Mouse (Mus musculus) gastrocnemius, adult 18-20 months (tissue): ENCODE data around the gene 1700013G24Rik. TPM values are rescaled to one million over a fixed set of nuclear protein-coding genes. Genes with fewer than 3 reads are reported as not detected.

Experiments
- DNase-seq: peaks from one replicate; pipeline ENCODE4 v3.0.0; 2021; ENCODE audit warnings: low spot score
- total RNA-seq, 2 experiments: library from RNA; stranded (reverse); gene quantifications; 2 replicates each; pipeline ENCODE4 v1.2.3; 2021

Gene 1700013G24Rik
- total RNA-seq, 2 experiments from 2014 or later: not detected

DNA sequence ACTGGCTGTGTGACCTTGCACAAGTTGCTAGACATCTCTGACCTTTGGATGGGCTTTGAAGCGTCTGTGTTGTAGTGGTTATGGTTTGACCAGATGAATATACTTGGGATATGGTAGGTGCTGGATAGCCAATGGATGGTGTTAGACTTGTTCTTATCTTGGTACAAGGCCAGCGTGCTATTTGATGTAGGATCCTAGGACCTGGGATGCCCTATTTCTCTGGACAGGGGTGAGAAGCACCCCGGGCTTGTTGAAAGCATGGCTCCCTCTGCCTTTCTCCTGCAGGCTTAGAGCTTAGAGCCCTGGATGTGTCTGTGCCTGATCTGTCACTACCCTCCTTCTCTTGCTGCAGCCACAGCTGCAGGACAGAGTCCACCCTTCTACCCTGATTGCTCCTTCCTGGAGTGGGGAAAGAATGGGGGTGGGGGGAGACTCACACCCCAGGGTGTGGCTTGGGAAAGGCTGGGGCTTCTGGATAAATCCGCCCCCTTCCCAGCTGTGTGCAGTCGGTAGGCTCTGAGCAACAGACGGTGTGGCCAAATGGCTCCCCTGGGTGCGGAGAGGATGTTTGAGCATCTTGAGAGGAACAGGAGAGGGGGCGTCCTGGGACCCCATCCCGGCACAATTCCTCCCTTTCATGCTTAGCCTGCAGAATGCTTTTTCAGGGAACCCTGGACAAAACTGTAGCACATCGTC, 23.1 kb downstream of the 1700013G24Rik start:
- peak; percentile 88 for DNase-seq

DNA sequence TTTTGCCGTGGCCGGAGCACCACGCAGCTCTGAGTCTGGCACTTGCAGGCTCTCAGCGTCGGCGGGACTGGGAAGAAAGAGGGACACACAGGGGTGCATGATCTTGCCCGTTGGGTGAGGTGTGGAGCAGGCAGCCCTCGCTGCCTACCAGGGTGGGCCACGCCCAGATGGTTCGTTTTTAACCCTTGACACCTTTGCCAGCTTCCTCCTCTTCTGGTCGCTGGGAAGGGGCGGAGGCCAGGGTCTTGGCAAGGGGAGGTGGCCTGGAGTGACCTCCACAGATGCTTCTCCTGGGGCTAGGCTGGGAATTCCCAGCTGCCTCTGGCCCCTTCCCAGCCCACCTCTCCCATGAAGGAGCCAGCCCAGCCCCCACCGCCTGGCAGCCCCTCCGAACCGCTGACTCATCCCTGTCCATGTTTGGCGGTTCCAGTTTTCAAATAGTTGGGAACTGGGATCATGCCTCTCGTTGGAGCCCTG, 23.7 kb downstream of the 1700013G24Rik start:
- DNase-seq: peak; percentile 83

DNA sequence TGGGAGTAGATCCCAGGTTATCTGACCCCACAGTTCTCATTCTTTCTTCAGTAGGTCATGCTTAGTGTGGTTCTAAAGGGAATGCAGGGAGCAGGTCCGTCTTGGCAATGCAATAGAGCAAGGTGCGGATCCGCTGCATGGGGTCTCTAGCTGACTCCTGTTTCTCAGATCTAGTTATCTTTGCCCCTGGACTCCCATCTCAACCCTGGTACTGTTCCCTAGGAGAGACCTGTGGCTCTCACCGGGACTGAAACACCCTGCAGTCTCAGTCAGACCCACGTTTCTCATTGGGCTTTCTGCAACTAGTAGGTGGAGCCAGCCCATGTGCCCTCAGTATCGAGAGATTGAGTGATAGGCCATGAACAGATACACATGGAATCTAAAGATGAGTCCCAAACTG, 24.5 kb downstream of the 1700013G24Rik start:
- DNase-seq: no peak

DNA sequence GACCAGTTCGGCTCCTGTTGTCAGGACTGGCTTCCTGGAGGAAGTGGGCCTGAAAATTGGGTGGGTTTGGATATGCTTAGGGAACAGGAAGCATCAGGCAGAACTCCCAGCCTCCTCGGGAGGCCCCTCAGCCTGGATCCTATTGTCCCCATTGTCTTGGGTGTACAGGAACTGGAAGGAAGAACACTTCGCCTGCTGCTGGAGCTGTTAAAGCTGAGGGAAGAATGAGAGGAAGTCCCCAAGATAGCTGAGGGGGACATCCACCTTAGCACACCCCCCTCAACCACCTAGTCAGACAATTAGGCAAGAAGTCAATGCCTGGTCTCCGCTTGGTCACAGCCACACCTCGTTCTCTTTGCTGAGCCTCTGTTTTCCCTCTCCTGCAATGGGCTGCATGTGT, 25.2 kb downstream of the 1700013G24Rik start:
- no peak for DNase-seq

DNA sequence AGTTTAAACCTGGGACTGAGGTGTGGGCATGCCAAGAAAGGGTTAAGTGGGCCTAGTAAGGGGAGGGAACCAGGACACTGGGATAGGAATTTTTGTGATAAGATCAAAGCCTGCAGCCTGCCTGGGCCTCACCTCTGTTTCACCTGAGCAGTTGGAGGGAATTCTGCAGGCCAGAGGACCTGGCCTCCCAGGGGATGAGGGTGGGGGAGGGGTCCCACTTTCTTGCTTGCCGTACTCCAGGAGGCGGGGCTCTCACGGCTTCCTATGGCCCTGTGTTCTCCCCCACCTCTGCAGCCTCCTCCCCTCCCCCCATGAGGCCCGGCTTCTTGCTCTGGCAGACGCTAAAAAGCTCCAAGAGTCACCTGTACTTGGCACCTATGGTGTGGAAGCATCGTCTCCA, 26.7 kb downstream of the 1700013G24Rik start:
- no peak for DNase-seq

DNA sequence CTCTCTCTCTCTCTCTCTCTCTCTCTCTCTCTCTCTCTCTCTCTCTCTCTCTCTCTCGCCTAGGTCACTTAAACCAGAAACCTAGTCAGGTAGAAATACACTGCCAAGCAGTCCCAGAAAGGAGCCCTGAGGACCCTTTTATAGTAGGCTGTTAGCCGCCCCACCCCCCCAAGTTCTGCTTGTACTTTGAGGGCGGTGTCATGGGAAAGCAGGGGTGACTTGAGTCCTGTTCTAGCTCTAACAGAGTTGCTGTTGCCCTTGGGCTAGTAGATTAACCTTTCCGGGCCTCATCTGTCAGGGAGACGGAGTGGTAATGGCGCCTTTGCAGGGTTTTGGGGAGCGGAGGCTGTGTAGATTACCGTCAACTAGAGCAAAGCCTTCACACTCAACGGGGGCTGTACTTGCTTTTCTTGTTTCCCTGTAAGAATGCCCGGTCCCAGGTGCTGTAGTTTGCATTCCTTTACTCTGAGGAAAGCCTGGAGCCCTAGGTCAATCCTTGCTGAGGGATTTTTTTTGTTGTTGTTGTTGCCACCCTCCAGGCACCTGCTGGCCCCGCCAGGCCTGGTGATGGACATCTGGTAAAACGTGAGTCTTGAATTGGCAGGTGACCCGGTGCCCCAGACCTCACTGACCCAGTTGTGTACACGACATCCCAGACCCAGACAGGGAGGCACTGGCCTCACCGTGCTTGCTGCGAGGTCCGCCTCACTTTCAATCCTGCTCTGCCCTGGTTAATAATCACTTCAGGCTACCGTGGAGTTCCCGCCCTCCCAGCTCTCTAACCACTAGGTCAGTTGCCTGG, 27.3 kb downstream of the 1700013G24Rik start:
- DNase-seq: no peak

DNA sequence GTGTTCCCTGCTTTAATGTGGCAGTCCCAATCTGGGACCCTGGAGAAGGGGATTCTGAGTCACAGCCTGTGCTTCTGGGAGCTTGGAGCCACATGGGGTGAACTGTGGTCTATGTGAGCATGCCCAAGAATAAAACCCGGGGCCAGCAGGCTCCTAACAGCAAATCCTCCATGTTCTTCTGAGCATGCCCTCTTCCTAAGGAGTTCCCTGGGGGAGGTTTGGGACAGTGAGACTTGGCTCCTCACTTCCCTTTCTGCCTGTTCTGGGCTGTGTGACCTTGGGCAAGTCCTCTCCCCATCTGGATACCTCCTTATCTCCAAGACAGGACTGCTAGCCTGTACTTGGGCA, 27.9 kb downstream of the 1700013G24Rik start:
- no peak for DNase-seq

DNA sequence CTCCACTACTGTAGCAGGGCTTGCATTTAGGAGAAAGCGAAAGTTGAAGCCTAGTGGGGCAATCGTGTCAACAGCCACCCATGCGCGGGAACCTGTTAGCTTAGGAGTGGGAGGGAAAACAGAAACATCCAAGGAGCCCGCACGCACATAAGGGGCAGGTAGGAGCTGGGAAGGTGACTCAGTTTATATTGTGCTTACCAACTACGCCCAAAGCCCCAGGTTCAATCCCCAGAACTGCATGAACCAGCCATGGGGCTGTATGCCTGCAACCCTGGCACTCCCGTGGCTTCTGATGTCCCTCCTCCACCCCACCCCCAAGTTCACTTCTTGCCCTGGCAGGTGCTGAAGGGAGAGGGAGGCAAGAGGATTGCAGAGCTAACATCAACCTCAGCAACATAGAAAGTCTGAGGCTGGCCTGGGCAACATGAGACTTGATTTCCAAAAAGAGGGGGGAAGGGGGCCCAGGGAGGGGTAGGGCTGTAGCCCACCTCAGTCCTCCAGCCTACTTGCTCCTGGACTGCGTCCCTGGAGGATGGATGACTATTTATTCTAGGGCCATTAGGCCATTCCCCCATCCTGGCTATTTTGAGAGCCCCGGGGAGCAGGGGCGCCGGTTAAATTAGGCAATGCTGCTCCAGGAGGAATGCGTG, 28.4 kb downstream of the 1700013G24Rik start:
- no peak for DNase-seq

DNA sequence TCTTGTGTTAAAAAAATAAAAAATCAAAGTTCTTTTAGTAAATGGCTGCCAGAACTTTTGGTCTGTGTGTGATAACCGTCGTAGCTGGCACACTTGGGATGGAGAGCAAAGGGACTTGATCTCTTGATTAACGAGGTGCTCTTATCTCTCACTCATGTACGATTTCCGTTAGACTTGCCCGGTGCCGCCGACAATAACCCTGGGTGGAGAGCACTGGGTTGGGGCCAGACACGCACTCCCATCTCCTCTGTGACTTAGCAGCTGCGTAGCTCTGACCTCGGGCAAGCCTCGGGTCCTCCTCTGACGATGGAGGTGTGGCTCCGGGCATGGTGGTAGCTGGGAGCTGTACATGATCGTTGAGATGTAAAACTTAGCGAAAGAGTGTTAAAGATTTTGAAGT, 30.8 kb downstream of the 1700013G24Rik start:
- DNase-seq: no peak

DNA sequence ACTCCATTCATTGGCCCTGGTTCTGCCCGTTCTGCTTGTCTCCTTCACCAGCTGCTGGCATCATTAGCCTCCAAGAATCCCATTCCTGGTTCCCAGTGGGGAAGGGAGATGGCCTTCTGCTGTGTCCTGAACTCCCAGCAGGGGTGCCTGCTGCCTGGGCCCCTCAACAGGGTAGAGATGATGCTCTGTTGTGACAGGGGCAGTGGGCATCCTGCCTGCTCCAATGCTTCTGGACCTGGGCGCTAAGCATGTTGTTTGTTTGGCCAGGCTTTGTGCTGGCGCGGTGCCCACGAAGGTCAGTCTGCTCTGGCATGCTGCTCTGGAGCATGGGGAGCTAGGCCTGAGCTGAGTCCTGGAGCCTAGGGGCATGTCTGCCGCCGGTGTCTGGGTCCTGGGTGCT, 31.5 kb downstream of the 1700013G24Rik start:
- DNase-seq: no peak

DNA sequence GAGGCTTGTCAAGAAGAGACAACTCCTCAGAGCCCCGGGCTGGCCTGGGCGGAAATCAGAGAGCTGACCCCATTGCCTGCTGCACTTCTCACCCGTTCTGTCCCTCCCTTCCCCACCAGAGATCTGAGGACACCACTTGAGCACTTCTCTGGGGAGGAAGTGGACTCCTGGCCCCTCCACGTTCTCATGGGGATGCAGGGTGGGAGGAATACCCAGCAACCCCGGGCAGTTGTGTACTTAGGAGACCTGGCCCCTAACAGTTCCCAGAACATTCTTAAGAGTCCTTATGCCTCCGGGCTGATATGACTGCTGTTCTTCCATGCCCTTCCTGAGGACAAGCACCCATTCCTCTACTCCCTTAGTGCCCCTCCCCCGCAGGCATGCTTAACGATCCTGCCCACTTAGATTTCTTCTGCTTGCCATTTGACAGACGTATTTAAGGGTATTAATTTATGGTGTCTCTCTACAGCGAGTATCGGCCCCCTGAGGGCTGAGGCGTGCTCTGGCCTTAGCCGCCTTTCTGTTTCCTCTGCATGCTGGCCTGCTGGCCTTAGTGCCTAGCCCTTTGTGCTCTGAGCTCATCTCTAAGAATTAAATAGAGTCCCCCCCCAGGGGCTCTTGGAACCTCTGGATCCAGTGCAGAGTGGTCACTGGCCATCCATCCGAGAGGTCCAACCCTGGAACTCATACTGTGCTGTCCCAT, 32.3 kb downstream of the 1700013G24Rik start:
- no peak for DNase-seq

DNA sequence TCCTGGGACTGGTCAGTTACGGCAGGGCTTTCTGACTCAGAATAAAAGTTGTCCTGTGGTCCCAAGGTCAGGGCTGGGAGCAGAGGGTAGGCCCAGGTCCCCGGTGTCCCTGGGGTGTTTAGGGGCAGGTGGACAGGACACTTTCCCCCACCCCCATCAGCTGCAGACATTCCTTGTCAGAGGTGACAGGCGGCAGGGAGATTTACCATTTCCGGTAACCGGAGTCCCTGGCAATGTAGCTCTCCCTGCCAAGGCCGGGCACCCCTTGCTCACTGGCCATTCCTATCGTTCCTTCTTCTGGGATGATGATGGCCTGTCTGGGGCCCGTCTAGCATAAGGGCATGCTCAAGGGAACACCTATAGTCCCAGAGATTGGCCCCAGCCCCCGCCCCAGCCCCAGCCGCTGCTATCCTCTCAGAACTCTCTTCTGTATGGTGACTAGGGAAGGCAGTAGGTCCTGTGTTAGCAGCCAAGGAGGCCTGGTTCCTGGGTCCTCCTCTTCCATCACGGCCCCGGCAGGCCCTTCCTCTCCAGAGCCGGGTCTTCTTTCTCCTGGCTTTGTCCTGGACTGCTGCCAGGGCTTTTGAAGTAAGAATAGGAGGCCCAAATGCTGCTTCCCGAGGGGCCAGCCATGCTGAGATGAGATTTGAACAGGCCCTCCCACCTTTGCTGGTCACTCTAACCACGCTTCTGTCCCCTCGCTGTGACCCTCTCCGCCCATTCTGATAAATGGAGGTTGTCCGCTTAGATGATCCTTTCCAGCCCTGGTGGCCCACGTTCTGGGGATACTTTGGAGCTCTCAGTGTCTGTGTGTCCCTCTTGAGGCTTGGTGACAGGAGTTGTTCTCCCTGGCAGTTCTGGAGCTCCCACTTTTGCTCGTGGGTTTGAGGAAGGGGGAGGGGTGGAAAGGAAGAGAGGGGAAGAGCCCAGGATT, 33.3 kb downstream of the 1700013G24Rik start:
- DNase-seq: peak; percentile 68

DNA sequence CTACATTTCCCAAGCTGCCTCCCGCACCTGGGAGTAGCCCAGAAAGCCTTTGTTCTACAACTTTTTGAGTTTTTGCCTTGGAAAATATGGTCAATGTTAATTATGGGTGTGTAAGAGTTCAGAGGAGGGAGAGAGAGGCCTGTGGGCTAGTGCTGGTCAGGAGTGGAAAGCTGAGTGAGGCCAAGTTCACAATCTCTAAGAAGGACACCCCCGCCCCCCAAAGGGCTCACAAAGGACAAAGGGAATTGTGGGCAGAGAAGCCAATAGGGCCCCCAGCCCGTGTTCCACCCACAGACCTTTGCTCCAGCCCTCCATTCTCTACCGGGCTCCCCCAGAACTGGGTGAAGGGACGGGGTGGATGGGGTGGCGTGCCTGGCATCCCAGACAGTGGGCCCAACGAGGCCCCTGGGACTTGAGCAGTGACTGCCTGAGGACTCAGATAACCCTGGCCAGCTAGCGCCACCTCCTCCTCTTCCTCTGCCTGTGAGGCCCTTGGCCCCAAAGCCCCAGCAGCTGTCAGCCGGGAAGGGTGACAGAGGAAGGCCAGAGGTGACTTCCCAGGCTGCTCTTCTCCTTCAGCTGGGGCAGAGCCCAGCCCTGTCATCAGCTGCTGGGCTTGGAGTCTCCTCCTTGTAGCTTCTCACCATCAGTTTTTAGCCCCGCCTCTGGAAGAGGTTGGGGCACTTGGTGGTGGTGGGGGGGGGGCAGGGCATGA, 34.4 kb downstream of the 1700013G24Rik start:
- DNase-seq: peak; percentile 88

DNA sequence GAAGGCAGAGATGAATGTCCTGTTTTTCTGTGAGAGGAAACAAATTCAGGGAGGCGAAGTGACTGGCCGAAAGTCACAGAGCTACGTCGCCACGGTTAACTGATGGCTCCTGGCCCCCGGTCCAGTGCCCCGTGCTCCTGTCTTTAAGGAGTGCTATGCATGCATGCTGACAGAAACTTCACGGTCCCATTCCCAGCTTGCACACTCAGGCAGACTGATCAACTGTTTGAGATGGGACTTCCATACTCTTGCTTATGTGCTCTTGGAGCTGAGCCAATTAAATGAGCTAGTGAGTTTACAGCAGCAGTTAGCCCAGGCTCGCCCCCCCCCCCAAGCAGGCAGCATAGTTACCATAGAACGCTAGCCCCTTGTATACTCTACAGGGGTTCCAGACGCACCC, 35.0 kb downstream of the 1700013G24Rik start:
- DNase-seq: no peak

DNA sequence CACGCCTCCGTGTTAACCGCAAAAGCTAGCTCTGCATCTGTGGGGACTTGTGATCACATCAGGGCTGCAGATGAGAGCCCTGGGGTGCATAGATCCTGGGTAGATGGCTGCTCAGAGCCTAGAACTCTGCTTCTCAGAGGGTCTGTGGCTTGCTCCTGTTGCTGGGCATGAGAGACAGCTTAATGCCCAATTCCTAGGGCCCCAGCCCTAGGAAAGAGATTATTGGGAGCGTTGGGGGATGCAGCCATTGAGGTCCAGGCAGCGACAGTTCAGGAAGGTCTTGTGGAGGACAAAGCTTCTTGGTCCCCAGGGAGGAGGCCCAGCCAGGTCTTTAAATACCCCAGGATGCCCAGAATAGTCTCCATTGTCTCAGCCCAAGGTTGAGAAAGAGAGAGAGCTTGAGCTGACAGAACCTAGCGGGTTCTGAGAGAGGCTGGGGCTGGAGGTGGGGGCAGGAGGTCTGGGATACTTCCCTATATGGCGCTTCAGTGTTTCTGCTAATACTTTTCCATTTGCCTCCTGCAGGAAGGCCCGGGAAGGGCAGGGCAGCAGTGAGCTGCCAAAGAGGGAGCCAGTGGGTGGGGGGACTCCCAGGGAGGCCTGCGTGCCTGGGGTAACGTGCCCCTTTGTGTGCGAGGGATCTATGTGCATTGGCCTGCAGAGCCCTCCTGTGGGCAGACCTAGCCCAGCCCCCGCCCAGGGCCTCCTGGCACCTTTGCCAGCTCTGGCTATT, 35.7 kb downstream of the 1700013G24Rik start:
- DNase-seq: peak; percentile 77

DNA sequence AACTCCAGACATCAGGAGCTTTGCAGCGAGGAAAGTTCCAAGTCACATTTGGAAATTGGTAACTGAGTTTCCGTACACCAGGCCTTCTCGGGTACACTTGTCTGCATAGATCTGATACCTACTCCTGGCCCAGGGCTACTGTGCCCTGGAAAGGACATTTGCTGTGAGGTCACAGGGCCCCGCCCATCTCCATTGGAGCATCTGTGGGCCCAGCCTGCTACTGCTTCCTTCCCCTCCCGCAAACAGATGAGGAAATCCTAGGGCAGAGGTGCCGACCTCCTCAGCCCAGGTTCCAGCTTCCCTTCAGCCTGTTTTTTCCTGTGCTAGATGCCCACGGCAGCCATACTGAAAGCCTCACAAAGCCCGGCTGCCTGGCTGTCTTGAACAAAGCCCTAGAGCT, 36.9 kb downstream of the 1700013G24Rik start:
- peak; percentile 70 for DNase-seq

DNA sequence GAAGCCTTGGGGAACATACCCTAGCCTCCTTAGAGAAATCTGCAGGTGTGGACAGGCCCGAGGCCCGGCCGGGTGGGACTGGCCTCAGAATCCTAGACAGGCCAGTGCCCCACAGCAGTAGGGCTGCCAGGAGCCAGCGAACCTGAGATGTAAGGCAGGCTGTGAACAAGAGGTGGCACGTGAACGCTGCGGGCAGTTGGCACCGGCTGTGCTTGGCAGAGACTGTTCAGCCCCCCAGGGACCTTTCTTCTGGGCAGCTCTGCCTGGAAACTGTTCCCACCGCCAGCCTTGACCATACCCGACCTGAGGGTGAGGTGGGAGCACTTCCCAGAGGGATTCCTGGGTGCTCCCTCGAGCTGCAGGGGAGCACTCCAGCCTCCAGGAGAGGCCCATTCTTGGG, 39.5 kb downstream of the 1700013G24Rik start:
- no peak for DNase-seq

DNA sequence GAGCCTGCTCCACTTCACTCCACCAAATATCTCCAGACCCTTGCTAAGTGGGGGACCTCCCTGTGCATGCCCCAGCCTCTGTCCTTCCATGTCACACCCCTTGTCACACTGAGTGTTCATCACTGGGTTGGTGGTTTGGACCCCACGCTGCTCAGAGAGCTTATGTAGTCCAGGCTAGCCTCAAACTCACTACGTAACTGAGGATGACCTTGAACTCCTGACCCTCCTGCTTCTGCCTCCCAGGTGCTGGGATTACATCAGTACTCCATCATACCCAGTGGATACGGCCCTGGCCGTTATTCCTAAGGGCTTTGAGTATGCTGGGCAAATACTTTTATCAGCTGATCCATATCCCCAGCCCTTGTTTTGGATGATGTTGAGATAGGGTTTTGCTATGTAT, 40.1 kb downstream of the 1700013G24Rik start:
- DNase-seq: no peak

DNA sequence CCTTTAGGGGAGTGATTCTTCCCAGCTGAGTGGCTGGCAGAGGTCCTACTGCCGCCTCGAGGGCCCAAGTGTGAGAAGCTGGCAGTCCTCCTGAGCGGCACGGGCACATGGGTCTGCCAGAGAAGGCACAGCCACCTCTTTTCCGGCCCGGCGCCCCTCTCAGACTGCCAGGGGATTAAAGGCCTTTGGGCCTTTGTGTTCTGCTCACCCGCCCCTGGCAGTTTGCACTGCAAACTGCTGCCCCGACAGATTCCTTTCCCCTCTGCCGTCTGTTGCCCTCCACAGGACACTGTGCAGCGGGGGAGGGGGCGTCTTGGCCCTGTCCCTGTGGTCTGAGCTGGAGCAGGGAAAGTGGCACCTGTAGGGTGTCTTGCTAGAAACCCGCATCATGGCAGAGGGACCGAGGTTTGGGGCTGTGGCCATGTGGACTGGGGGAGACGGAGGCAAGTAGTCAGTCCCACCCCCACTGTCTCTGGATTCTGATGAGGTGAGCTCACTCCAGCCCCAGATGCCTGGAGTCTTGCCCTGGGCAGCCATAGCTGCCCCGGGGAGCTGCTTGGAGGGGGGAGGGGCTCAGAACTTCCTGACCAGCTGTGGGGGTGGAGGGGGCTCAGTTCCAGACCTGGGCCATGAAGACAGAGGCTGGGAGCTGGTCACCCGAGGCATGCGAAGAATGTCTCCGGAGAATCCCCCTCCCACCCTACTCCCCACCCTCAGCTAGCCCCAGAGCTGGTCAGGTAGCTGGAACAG, 41.8 kb downstream of the 1700013G24Rik start:
- no peak for DNase-seq
